Mouse (Mus musculus): ENCODE data around the gene Theg.

Gene Theg

GRCm38 (mm10) chr10:79587061-79587751 is at the start of gene Theg:
Theg (minus strand) TSS chr10:79587331.
- DNase-seq (ENCODE audit: low spot score in 2 of 2), result no peak

- no peak for DNase-seq (ENCODE audit: low spot score in 2 of 2)
Observed at GRCm38 (mm10) chr10:79636287-79636686, 49.2 kb upstream of the Theg start.

- DNase-seq (ENCODE audit: low spot score in 2 of 2), result no peak
Observed at GRCm38 (mm10) chr10:79633006-79633777, 46.1 kb upstream of the Theg start.

GRCm38 (mm10) chr10:79631432-79631831 is 44.3 kb upstream of the Theg start:
- no peak for DNase-seq (ENCODE audit: low spot score in 2 of 2)

DNA sequence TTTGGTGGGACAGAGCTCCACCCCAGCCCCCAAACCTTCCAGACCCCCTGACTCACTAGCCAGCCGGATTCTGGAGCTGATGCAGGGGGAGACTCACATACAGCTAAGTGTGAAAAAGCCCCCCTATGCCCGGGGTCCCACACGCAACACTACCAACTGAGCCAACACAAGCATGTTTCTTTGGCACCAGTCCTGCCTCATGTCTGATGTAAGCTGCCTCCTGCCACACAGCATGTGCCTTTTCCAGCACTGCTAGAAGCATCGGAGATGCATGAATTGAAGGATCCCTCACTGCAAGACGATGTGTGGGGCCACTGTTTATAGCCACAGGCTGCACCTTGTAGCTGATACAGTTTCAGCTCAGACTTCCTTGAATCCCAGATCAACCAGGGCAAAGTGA is 41.2 kb upstream of the Theg start:
- DNase-seq (ENCODE audit: low spot score in 2 of 2), result no peak

- no peak for DNase-seq (ENCODE audit: low spot score in 2 of 2)
Observed at GRCm38 (mm10) chr10:79626156-79626555, 39.0 kb upstream of the Theg start.

- no peak for DNase-seq (ENCODE audit: low spot score in 2 of 2)
Observed at GRCm38 (mm10) chr10:79625398-79625797, 38.3 kb upstream of the Theg start.

GRCm38 (mm10) chr10:79623950-79624349 is 36.8 kb upstream of the Theg start:
- DNase-seq (ENCODE audit: low spot score in 2 of 2), result no peak

GRCm38 (mm10) chr10:79616376-79616775 is 29.2 kb upstream of the Theg start:
- DNase-seq (ENCODE audit: low spot score in 2 of 2), result no peak

DNA sequence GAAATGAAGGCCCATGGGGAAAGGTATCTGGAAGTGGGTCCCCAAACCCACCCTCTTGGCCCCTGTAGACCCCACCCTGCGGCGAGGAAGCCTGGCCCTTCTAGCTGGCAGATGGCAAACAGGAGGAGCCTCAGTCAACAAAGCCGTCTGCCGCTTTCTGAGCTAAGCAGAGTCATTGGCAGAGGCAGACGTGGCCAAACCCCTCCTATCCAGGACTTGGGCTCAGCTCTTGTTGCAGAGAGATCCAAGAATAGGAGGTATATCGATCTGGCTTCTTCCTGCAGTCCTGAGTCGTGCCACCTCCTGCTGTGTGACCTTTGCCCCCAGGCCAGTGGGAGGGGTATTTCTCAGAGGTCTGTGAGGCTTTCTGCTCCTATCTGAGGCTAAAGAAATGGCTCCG is 28.7 kb upstream of the Theg start:
- DNase-seq (ENCODE audit: low spot score in 2 of 2), result no peak

DNA sequence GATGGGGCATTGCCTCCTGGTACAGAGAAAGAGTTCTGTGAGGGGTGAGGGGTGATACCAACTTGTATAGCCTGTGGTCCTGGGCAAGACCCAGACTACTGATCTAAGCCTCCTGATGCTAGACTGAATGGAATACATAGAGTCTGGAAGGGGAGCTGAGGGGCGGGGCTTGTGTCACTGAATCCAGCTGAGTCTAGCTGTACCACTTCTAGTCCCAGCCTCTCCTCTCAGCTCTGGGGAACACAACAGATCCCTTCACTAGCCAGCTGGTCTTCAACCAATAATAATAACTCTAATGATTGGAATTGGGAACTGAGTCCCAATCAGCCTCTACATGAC is 27.1 kb upstream of the Theg start:
- DNase-seq (ENCODE audit: low spot score in 2 of 2), result no peak

DNA sequence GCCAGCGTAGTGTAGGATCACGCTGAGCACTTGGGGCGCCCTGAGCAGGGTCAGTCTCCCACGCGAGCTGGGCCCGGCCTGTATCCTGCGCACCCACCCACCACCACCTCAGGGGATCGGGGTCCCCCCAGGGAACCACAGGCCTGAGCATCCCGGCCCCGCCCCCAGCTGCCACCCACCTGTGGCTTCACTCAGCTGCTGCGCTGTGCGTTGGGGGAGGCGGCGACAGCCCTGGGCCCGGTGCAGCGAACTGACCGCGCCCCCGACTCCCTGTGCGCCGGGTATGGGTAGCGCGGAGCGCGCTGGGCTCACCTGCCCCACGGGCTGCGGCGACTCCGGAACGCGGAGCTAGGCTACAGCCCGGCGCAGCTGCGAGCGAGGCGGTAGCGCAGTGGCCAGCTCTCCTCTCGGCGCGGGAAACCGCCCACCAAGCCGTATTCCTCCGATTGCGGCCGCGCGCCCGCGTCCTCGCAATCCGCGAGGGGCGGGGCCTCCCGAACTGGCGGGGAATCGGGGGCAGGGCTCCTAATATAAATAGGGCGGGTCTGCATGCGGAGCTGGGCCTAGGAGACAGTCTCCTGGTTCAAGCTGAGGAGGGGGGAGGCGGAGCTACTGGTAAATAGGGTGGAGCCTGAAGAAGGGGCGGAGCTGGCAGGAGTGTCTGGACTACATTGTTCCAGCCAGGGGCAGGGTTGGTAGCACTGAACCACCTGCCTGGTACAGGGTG is 26.6 kb upstream of the Theg start, which contains the start of gene C2cd4c:
Gene C2cd4c, minus strand, starts transcription at position 448 of the 727 bp plus-strand sequence.
- DNase-seq (ENCODE audit: low spot score in 2 of 2), result peak; percentile 10 to 16

- DNase-seq (ENCODE audit: low spot score in 2 of 2), result no peak
Observed at GRCm38 (mm10) chr10:79612192-79613135, 25.3 kb upstream of the Theg start.

GRCm38 (mm10) chr10:79611296-79611695 is 24.2 kb upstream of the Theg start:
- no peak for DNase-seq (ENCODE audit: low spot score in 2 of 2)

DNA sequence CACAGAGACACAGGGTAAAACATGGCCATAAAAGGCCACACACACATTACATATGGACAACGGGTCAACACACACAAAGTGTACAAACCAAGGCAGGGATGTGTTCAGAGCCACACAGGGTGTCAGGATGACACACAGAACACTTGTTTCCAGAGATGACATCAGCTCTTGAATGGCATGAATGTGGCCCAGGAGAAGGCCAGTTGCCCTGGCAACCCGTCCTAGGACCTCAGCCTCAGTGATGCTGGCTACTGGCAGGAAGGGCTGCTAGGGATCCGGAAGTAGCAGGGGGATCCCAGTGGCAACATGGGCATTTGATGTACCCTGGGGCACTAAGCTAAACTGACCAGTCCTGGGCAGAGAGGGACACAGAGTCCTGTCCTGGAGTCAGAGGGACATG is 22.1 kb upstream of the Theg start:
- no peak for DNase-seq (ENCODE audit: low spot score in 2 of 2)

GRCm38 (mm10) chr10:79607892-79608291 is 20.8 kb upstream of the Theg start:
- DNase-seq (ENCODE audit: low spot score in 2 of 2), result no peak

- no peak for DNase-seq (ENCODE audit: low spot score in 2 of 2)
Observed at GRCm38 (mm10) chr10:79606537-79606936, 19.4 kb upstream of the Theg start.

- DNase-seq (ENCODE audit: low spot score in 2 of 2), result no peak
Observed at GRCm38 (mm10) chr10:79597936-79598230, 10.8 kb upstream of the Theg start.

- no peak for DNase-seq (ENCODE audit: low spot score in 2 of 2)
Observed at GRCm38 (mm10) chr10:79597051-79597935, 10.2 kb upstream of the Theg start.

DNA sequence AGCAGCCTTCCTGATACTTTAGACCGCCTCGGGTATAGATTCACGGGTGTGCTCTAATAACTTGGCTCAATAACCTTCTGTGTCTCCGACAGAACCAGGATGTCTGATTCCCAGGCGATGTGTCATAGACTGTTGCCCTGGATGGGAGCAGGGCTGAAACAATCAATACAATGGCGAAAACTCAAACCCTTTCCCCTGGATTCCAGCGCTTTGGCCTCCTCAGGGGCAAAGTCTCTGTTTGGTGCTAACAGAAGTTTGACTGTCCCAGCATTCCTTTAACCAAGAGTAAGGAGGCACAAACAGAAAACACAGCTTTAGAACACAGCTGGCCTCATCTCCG is 8.4 kb upstream of the Theg start:
- no peak for DNase-seq (ENCODE audit: low spot score in 2 of 2)

All from natural killer cell, adult 2 months (primary cell).